Mouse (Mus musculus): ENCODE data around the gene Kcnma1. TPM values are rescaled to one million over a fixed set of nuclear protein-coding genes. Genes with fewer than 3 reads are reported as not detected.

Kcnma1 gene
- total and polyA plus RNA-seq, 3 experiments: not detected

GRCm38 (mm10) chr14:23422481-23423040 is 591.7 kb downstream of the Kcnma1 start:
- H3K9ac ChIP-seq (ENCODE audit: control insufficient read depth, low read depth, low read length, poor library complexity, severe bottlenecking): no peak overlapping the region
- DNase-seq (ENCODE audit: low read depth, low spot score): no peak
- TF ChIP-seq MEF2A (IDR thresholded peaks at IDR 0.05; ENCODE audit: extremely low read depth, insufficient replicate concordance, low read depth, low read length, poor library complexity, severe bottlenecking): no peak
- no peak for TF ChIP-seq MAFK (IDR thresholded peaks at IDR 0.05; ENCODE audit: borderline replicate concordance, low read depth, low read length)
- TF ChIP-seq JUND (IDR thresholded peaks at IDR 0.05; ENCODE audit: low read depth, low read length): no peak
- no peak for TF ChIP-seq USF1 (IDR thresholded peaks at IDR 0.05; ENCODE audit: low read depth, low read length)
- no peak for TF ChIP-seq SMC3 (IDR thresholded peaks at IDR 0.05; ENCODE audit: low read depth, low read length)
- no peak for TF ChIP-seq GATA1 (IDR thresholded peaks at IDR 0.05; ENCODE audit: low read depth, low read length)
- no peak for TF ChIP-seq SIN3A (IDR thresholded peaks at IDR 0.05; ENCODE audit: low read length)
- no peak for TF ChIP-seq EP300 (IDR thresholded peaks at IDR 0.05; ENCODE audit: low read depth in 1 of 2, low read length in 2 of 2)
- no peak for TF ChIP-seq CTCF (IDR thresholded peaks at IDR 0.05 in 2 of 3, conservative IDR thresholded peaks at IDR 0.05 in 1 of 3; ENCODE audit: control insufficient read depth in 1 of 3, insufficient read depth in 1 of 3, low read depth in 2 of 3, low read length in 3 of 3, poor library complexity in 1 of 3, severe bottlenecking in 1 of 3)
- no peak for TF ChIP-seq TBP (IDR thresholded peaks at IDR 0.05; ENCODE audit: low read depth, low read length)
- TF ChIP-seq MYC (IDR thresholded peaks at IDR 0.05; ENCODE audit: low read depth, low read length): no peak
- no peak for TF ChIP-seq MXI1 (IDR thresholded peaks at IDR 0.05; ENCODE audit: low read depth, low read length)
- TF ChIP-seq POLR2AphosphoS2 (IDR thresholded peaks at IDR 0.05; ENCODE audit: low read length): no peak
- no peak for TF ChIP-seq UBTF (IDR thresholded peaks at IDR 0.05; ENCODE audit: borderline replicate concordance, insufficient read depth, low read depth, low read length)
- no peak for TF ChIP-seq ZC3H11A (IDR thresholded peaks at IDR 0.05; ENCODE audit: low read depth, low read length)
- H3K9me3 ChIP-seq (replicated peaks; ENCODE audit: insufficient read depth, low read length): no peaks in the 10 kb centered on the region
- no peak overlapping the region for H3K4me3 ChIP-seq (ENCODE audit: control insufficient read depth in 1 of 2, insufficient read depth in 1 of 2, low read depth in 2 of 2, low read length in 2 of 2)
- no peaks in the 10 kb centered on the region for H3K79me2 ChIP-seq (ENCODE audit: control insufficient read depth, insufficient read depth, low read length, poor library complexity)
- H3K36me3 ChIP-seq (ENCODE audit: control insufficient read depth in 1 of 2, insufficient read depth in 2 of 2, low read length in 2 of 2): no peaks in the 10 kb centered on the region
- H3K27ac ChIP-seq (ENCODE audit: control insufficient read depth, low read depth, low read length): no peak overlapping the region
- no peaks in the 10 kb centered on the region for H3K4me1 ChIP-seq (ENCODE audit: control insufficient read depth in 1 of 2, insufficient read depth in 2 of 2, low read length in 2 of 2)
- H3K27me3 ChIP-seq (ENCODE audit: control insufficient read depth in 1 of 2, insufficient read depth in 2 of 2, low read length in 2 of 2): no peaks in the 10 kb centered on the region; a peak in 2 of 4 replicates

- Histone ChIP-seq H3K4me1 (ENCODE audit: control insufficient read depth in 1 of 2, insufficient read depth in 2 of 2, low read length in 2 of 2) (no peaks in the 10 kb centered on the region), H3K4me3 (ENCODE audit: control insufficient read depth in 1 of 2, insufficient read depth in 1 of 2, low read depth in 2 of 2, low read length in 2 of 2) (no peak overlapping the region), H3K27ac (ENCODE audit: control insufficient read depth, low read depth, low read length) (no peak overlapping the region), H3K27me3 (ENCODE audit: control insufficient read depth in 1 of 2, insufficient read depth in 2 of 2, low read length in 2 of 2) (no peaks in the 10 kb centered on the region; a peak in 2 of 4 replicates), H3K9ac (ENCODE audit: control insufficient read depth, low read depth, low read length, poor library complexity, severe bottlenecking) (no peak overlapping the region), H3K79me2 (ENCODE audit: control insufficient read depth, insufficient read depth, low read length, poor library complexity) (no peaks in the 10 kb centered on the region), H3K36me3 (ENCODE audit: control insufficient read depth in 1 of 2, insufficient read depth in 2 of 2, low read length in 2 of 2) (no peaks in the 10 kb centered on the region), H3K9me3 (replicated peaks; ENCODE audit: insufficient read depth, low read length) (no peaks in the 10 kb centered on the region)
- no peak for TF ChIP-seq UBTF (IDR thresholded peaks at IDR 0.05; ENCODE audit: borderline replicate concordance, insufficient read depth, low read depth, low read length)
- TF ChIP-seq TAL1 (IDR thresholded peaks at IDR 0.05; ENCODE audit: low read length): no peak
- TF ChIP-seq MAZ (IDR thresholded peaks at IDR 0.05; ENCODE audit: low read depth, low read length): no peak
- TF ChIP-seq MYC (IDR thresholded peaks at IDR 0.05; ENCODE audit: low read depth, low read length): no peak
- TF ChIP-seq ELF1 (IDR thresholded peaks at IDR 0.05; ENCODE audit: low read depth, low read length): no peak
- no peak for TF ChIP-seq RCOR1 (IDR thresholded peaks at IDR 0.05; ENCODE audit: low read depth, low read length)
- TF ChIP-seq POLR2AphosphoS2 (IDR thresholded peaks at IDR 0.05; ENCODE audit: low read length): no peak
- no peak for TF ChIP-seq ZC3H11A (IDR thresholded peaks at IDR 0.05; ENCODE audit: low read depth, low read length)
- TF ChIP-seq POLR2A (IDR thresholded peaks at IDR 0.05; ENCODE audit: control insufficient read depth in 1 of 2, insufficient read depth in 1 of 2, low read depth in 1 of 2, low read length in 2 of 2, poor library complexity in 1 of 2): no peak
- no peak for TF ChIP-seq MAX (IDR thresholded peaks at IDR 0.05; ENCODE audit: low read length)
- no peak for TF ChIP-seq BHLHE40 (IDR thresholded peaks at IDR 0.05; ENCODE audit: borderline replicate concordance, low read depth, low read length)
- no peak for TF ChIP-seq CHD1 (IDR thresholded peaks at IDR 0.05; ENCODE audit: low read depth, low read length)
- no peak for TF ChIP-seq TCF12 (IDR thresholded peaks at IDR 0.05; ENCODE audit: low read depth, low read length)
- TF ChIP-seq MXI1 (IDR thresholded peaks at IDR 0.05; ENCODE audit: low read depth, low read length): no peak
- no peak for DNase-seq (ENCODE audit: low read depth, low spot score)
Measured at GRCm38 (mm10) chr14:23418955-23419354, 595.3 kb downstream of the Kcnma1 start.

All from MEL (cell line).